Mouse (Mus musculus) testis, adult 2 months (tissue): ENCODE data around the gene Ighmbp2. TPM values are rescaled to one million over a fixed set of nuclear protein-coding genes. Genes with fewer than 3 reads are reported as not detected.

Experiments
- H3K27ac ChIP-seq: fragments of 200-500 bp; 2 replicates; pipeline ENCODE4 v1.5.1; 2012; ENCODE audit warnings: low read depth, low read length; ENCODE audit not compliant: control insufficient read depth, insufficient read depth
- H3K27me3 ChIP-seq: fragments of 200-500 bp; 2 replicates; pipeline ENCODE4 v1.6.1; 2012; ENCODE audit warnings: mild to moderate bottlenecking, low read length, moderate library complexity; ENCODE audit not compliant: control insufficient read depth, insufficient read depth
- H3K36me3 ChIP-seq: fragments of 200-500 bp; 2 replicates; pipeline ENCODE4 v1.6.1; 2012; ENCODE audit warnings: mild to moderate bottlenecking, low read length; ENCODE audit not compliant: control insufficient read depth, insufficient read depth
- H3K4me1 ChIP-seq: fragments of 200-500 bp; 2 replicates; pipeline ENCODE4 v1.6.1; 2012; ENCODE audit warnings: low read length; ENCODE audit not compliant: control insufficient read depth, insufficient read depth
- H3K4me3 ChIP-seq: fragments of 200-500 bp; 2 replicates; pipeline ENCODE4 v1.5.1; 2012; ENCODE audit warnings: low read depth, mild to moderate bottlenecking, low read length, moderate library complexity, mixed read lengths; ENCODE audit not compliant: control insufficient read depth
- CTCF ChIP-seq: fragments of 200-500 bp; IDR thresholded peaks from 2 replicates; pipeline ENCODE4 v1.5.1; 2012; ENCODE audit warnings: low read depth, mild to moderate bottlenecking, inconsistent platforms, low read length, moderate library complexity; ENCODE audit not compliant: control insufficient read depth, insufficient read depth, insufficient replicate concordance
- POLR2A ChIP-seq: fragments of 200-500 bp; IDR thresholded peaks from 2 replicates; pipeline ENCODE4 v1.6.1; 2012; ENCODE audit warnings: low read depth, mild to moderate bottlenecking, inconsistent platforms, low read length, moderate library complexity; ENCODE audit not compliant: control insufficient read depth
- polyA plus RNA-seq: library from polyadenylated mRNA; depleted of rRNA; stranded (reverse); fragments of >200 nt; gene quantifications from 2 replicates; pipeline ENCODE4 v1.2.3, GENCODE M21; 2012

The Ighmbp2 gene
- polyA plus RNA-seq, 1 experiment, result 4.1 TPM

- Histone ChIP-seq H3K27ac (peak overlapping the region; percentile 80), H3K36me3 (no peaks in the 10 kb centered on the region), H3K4me3 (peak overlapping the region; percentile 87), H3K27me3 (no peaks in the 10 kb centered on the region), H3K4me1 (peaks cover 36% of the 10 kb centered on the region)
- TF ChIP-seq CTCF, result no peak
- TF ChIP-seq POLR2A, result peak; percentile 67
These were observed 40.4 kb upstream of the Ighmbp2 start for GRCm38 (mm10) chr19:3323201-3323621.

- TF ChIP-seq POLR2A, result no peak
- peak; percentile 30; the same call in 1 of the 2 replicates for TF ChIP-seq CTCF
- Histone ChIP-seq H3K27ac (peak within 1 kb of the TSS; percentile 80), H3K4me1 (peaks cover 36% of the 10 kb centered on the region), H3K4me3 (peak within 1 kb of the TSS; percentile 87), H3K36me3 (no peaks in the 10 kb centered on the region), H3K27me3 (no peaks in the 10 kb centered on the region)
These were observed 39.6 kb upstream of the Ighmbp2 start, which contains the start of gene Cpt1a for GRCm38 (mm10) chr19:3322261-3322969. Cpt1a (plus strand) TSS chr19:3322334.

- H3K4me3 ChIP-seq, result peak overlapping the region; percentile 3; the same call in 1 of the 2 replicates
These were observed 38.8 kb upstream of the Ighmbp2 start for GRCm38 (mm10) chr19:3321617-3322016.

GRCm38 (mm10) chr19:3320801-3321200 is 38.0 kb upstream of the Ighmbp2 start:
- no peaks in the 10 kb centered on the region for H3K36me3 ChIP-seq
- H3K4me1 ChIP-seq, result peaks cover 30% of the 10 kb centered on the region
- no peak overlapping the region for H3K4me3 ChIP-seq
- no peaks in the 10 kb centered on the region for H3K27me3 ChIP-seq
- TF ChIP-seq CTCF (0 out of 2 replicates have a peak, but pooled peaks have one; percentile 8), POLR2A (no peak)
- no peak overlapping the region for H3K27ac ChIP-seq

More at GRCm38 (mm10) chr19:3321617-3322016, 38.8 kb upstream of the Ighmbp2 start:
- TF ChIP-seq POLR2A, result no peak
- no peak for TF ChIP-seq CTCF
- Histone ChIP-seq H3K27me3 (no peaks in the 10 kb centered on the region), H3K4me1 (peaks cover 36% of the 10 kb centered on the region), H3K27ac (peak overlapping the region; percentile 37), H3K36me3 (no peaks in the 10 kb centered on the region)

- Histone ChIP-seq H3K4me3 (no peak overlapping the region), H3K27ac (peak overlapping the region; percentile 15; the same call in 1 of the 2 replicates), H3K27me3 (no peaks in the 10 kb centered on the region), H3K36me3 (no peaks in the 10 kb centered on the region), H3K4me1 (peaks cover 24% of the 10 kb centered on the region)
- TF ChIP-seq CTCF (no peak), POLR2A (no peak)
These were observed 37.3 kb upstream of the Ighmbp2 start for GRCm38 (mm10) chr19:3320086-3320485.

- peaks cover 20% of the 10 kb centered on the region for H3K4me1 ChIP-seq
- no peak overlapping the region for H3K4me3 ChIP-seq
- H3K36me3 ChIP-seq, result no peaks in the 10 kb centered on the region
- TF ChIP-seq POLR2A (no peak), CTCF (no peak)
- H3K27ac ChIP-seq, result no peak overlapping the region
- H3K27me3 ChIP-seq, result no peaks in the 10 kb centered on the region
These were observed 36.5 kb upstream of the Ighmbp2 start for GRCm38 (mm10) chr19:3319341-3319740.

GRCm38 (mm10) chr19:3307175-3307949 is 24.5 kb upstream of the Ighmbp2 start:
- H3K4me1 ChIP-seq, result peaks cover 3% of the 10 kb centered on the region
- no peak overlapping the region for H3K27ac ChIP-seq
- H3K27me3 ChIP-seq, result no peaks in the 10 kb centered on the region
- no peaks in the 10 kb centered on the region for H3K36me3 ChIP-seq
- TF ChIP-seq POLR2A (no peak), CTCF (no peak)
- no peak overlapping the region for H3K4me3 ChIP-seq
